Mouse (Mus musculus): Measurements from ENCODE around the gene Prkaa2. TPM values are rescaled to one million over a fixed set of nuclear protein-coding genes. Genes with fewer than 3 reads are reported as not detected.
A peak's percentile ranks its signal among the peaks of the same experiment; 100 is the strongest.

Prkaa2 gene
- total RNA-seq, 1 experiment = 3.9 TPM

- in situ Hi-C loops (cut with MboI; ENCODE audit: low sequenced_read_pairs in 2 of 2, unreplicated experiment in 2 of 2) = no loop called here
These were observed 119.0 kb downstream of the Prkaa2 start for GRCm38 (mm10) chr4:104990686-104991085.

GRCm38 (mm10) chr4:104990016-104990415, 119.7 kb downstream of the Prkaa2 start:
- Histone ChIP-seq H3K4me1 (ENCODE audit: control insufficient read depth in 2 of 2, insufficient read depth in 2 of 2, low read length in 2 of 2, poor library complexity in 1 of 2) (no peaks in the 10 kb centered on the region), H3K36me3 (ENCODE audit: control insufficient read depth, insufficient read depth, low read length, poor library complexity, severe bottlenecking) (no peaks in the 10 kb centered on the region), H3K9me3 (ENCODE audit: control insufficient read depth, insufficient read depth, low read depth, low read length) (no peaks in the 10 kb centered on the region), H3K27ac (ENCODE audit: insufficient read depth, low read depth, low read length, poor library complexity, severe bottlenecking) (no peak overlapping the region), H3K4me3 (ENCODE audit: insufficient read depth in 1 of 2, low read depth in 1 of 2, low read length in 2 of 2, poor library complexity in 1 of 2, severe bottlenecking in 1 of 2) (no peak overlapping the region), H3K9ac (ENCODE audit: insufficient read depth, low read depth, low read length, poor library complexity, severe bottlenecking) (no peak overlapping the region)
- no peak for TF ChIP-seq HCFC1 (IDR thresholded peaks at IDR 0.05; ENCODE audit: borderline replicate concordance, insufficient read depth, low read length)
- no peak for TF ChIP-seq MAFK (IDR thresholded peaks at IDR 0.05; ENCODE audit: insufficient read depth, low read depth, low read length)
- TF ChIP-seq CHD2 (IDR thresholded peaks at IDR 0.05; ENCODE audit: low read depth, low read length) = no peak
- in situ Hi-C loops (cut with MboI; ENCODE audit: low sequenced_read_pairs in 2 of 2, unreplicated experiment in 2 of 2) = no loop called here
- DNase-seq (ENCODE audit: low read depth, low spot score) = no peak

More at GRCm38 (mm10) chr4:104990686-104991085, 119.0 kb downstream of the Prkaa2 start:
- DNase-seq (ENCODE audit: low read depth, low spot score) = no peak
- H3K36me3 ChIP-seq (ENCODE audit: control insufficient read depth, insufficient read depth, low read length, poor library complexity, severe bottlenecking) = no peaks in the 10 kb centered on the region
- H3K9ac ChIP-seq (ENCODE audit: insufficient read depth, low read depth, low read length, poor library complexity, severe bottlenecking) = no peak overlapping the region
- H3K9me3 ChIP-seq (ENCODE audit: control insufficient read depth, insufficient read depth, low read depth, low read length) = no peaks in the 10 kb centered on the region
- no peak overlapping the region for H3K4me3 ChIP-seq (ENCODE audit: insufficient read depth in 1 of 2, low read depth in 1 of 2, low read length in 2 of 2, poor library complexity in 1 of 2, severe bottlenecking in 1 of 2)
- no peaks in the 10 kb centered on the region for H3K4me1 ChIP-seq (ENCODE audit: control insufficient read depth in 2 of 2, insufficient read depth in 2 of 2, low read length in 2 of 2, poor library complexity in 1 of 2)
- no peak overlapping the region for H3K27ac ChIP-seq (ENCODE audit: insufficient read depth, low read depth, low read length, poor library complexity, severe bottlenecking)
- TF ChIP-seq CHD2 (IDR thresholded peaks at IDR 0.05; ENCODE audit: low read depth, low read length) = no peak
- TF ChIP-seq ZC3H11A (IDR thresholded peaks at IDR 0.05; ENCODE audit: borderline replicate concordance, low read depth, low read length) = no peak
- no peak for TF ChIP-seq ZNF384 (IDR thresholded peaks at IDR 0.05; ENCODE audit: low read depth, low read length)
- TF ChIP-seq MAFK (IDR thresholded peaks at IDR 0.05; ENCODE audit: insufficient read depth, low read depth, low read length) = no peak
- TF ChIP-seq HCFC1 (IDR thresholded peaks at IDR 0.05; ENCODE audit: borderline replicate concordance, insufficient read depth, low read length) = no peak

DNA sequence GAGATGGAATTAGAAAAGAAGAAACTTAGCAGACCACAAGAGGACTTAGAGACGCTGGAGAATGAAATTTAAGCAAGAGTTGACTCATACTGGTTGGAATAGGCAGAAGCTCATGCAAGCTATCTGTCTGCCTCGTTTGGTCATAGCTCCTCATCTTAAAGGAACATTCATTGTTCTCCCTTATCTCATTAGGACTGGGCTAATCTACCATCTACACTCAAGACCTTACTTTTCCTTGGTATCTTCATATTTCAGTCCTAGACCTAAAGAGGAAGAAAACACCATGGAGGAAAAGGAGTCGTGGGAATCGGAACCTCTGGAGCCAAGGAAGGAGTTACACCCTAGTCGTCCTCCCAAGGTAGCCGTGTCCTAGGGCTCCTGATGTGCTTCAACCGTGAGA, 121.0 kb downstream of the Prkaa2 start:
- in situ Hi-C loops (cut with MboI; ENCODE audit: low sequenced_read_pairs in 2 of 2, unreplicated experiment in 2 of 2) = no loop called here
- TF ChIP-seq ZC3H11A (IDR thresholded peaks at IDR 0.05; ENCODE audit: borderline replicate concordance, low read depth, low read length) (no peak), ZNF384 (IDR thresholded peaks at IDR 0.05; ENCODE audit: low read depth, low read length) (no peak), CHD2 (IDR thresholded peaks at IDR 0.05; ENCODE audit: low read depth, low read length) (no peak), MAFK (IDR thresholded peaks at IDR 0.05; ENCODE audit: insufficient read depth, low read depth, low read length) (no peak), HCFC1 (IDR thresholded peaks at IDR 0.05; ENCODE audit: borderline replicate concordance, insufficient read depth, low read length) (no peak)

GRCm38 (mm10) chr4:104988102-104988501, 121.6 kb downstream of the Prkaa2 start:
- no peaks in the 10 kb centered on the region for H3K36me3 ChIP-seq (ENCODE audit: control insufficient read depth, insufficient read depth, low read length, poor library complexity, severe bottlenecking)
- H3K4me3 ChIP-seq (ENCODE audit: insufficient read depth in 1 of 2, low read depth in 1 of 2, low read length in 2 of 2, poor library complexity in 1 of 2, severe bottlenecking in 1 of 2) = no peak overlapping the region
- TF ChIP-seq ZNF384 (IDR thresholded peaks at IDR 0.05; ENCODE audit: low read depth, low read length) (peak; percentile 74; the same call in 1 of the 2 replicates), CHD2 (IDR thresholded peaks at IDR 0.05; ENCODE audit: low read depth, low read length) (no peak)
- H3K4me1 ChIP-seq (ENCODE audit: control insufficient read depth in 2 of 2, insufficient read depth in 2 of 2, low read length in 2 of 2, poor library complexity in 1 of 2) = no peaks in the 10 kb centered on the region
- no peak overlapping the region for H3K9ac ChIP-seq (ENCODE audit: insufficient read depth, low read depth, low read length, poor library complexity, severe bottlenecking)
- in situ Hi-C loops (cut with MboI; ENCODE audit: low sequenced_read_pairs in 2 of 2, unreplicated experiment in 2 of 2) = no loop called here
- no peak for DNase-seq (ENCODE audit: low read depth, low spot score)
- H3K27ac ChIP-seq (ENCODE audit: insufficient read depth, low read depth, low read length, poor library complexity, severe bottlenecking) = no peak overlapping the region
- H3K9me3 ChIP-seq (ENCODE audit: control insufficient read depth, insufficient read depth, low read depth, low read length) = no peaks in the 10 kb centered on the region

More for the DNA sequence above, 121.0 kb downstream of the Prkaa2 start:
- no peak for DNase-seq (ENCODE audit: low read depth, low spot score)
- no peaks in the 10 kb centered on the region for H3K36me3 ChIP-seq (ENCODE audit: control insufficient read depth, insufficient read depth, low read length, poor library complexity, severe bottlenecking)
- H3K27ac ChIP-seq (ENCODE audit: insufficient read depth, low read depth, low read length, poor library complexity, severe bottlenecking) = no peak overlapping the region
- H3K9me3 ChIP-seq (ENCODE audit: control insufficient read depth, insufficient read depth, low read depth, low read length) = no peaks in the 10 kb centered on the region
- H3K4me1 ChIP-seq (ENCODE audit: control insufficient read depth in 2 of 2, insufficient read depth in 2 of 2, low read length in 2 of 2, poor library complexity in 1 of 2) = no peaks in the 10 kb centered on the region
- H3K4me3 ChIP-seq (ENCODE audit: insufficient read depth in 1 of 2, low read depth in 1 of 2, low read length in 2 of 2, poor library complexity in 1 of 2, severe bottlenecking in 1 of 2) = no peak overlapping the region
- H3K9ac ChIP-seq (ENCODE audit: insufficient read depth, low read depth, low read length, poor library complexity, severe bottlenecking) = no peak overlapping the region

DNA sequence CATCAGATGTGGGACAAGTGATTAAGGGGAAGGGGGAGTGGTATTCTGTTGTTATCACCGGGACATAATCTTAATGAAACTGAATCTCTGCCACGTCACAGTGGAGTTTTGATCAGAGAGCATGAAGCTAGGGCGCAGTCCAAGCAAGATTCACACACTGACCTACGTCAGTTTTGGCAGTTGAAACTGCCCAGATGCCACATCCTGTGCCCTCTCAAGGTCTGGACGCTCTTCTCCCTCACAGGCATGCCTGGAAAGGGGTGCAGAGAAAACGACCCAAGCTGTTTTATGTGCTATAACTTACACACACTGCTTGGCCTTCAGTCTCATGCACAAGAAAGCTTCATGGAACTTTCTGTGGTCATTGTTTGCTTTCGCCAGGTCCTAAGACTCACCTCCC, 122.1 kb downstream of the Prkaa2 start:
- Histone ChIP-seq H3K9me3 (ENCODE audit: control insufficient read depth, insufficient read depth, low read depth, low read length) (no peaks in the 10 kb centered on the region), H3K27ac (ENCODE audit: insufficient read depth, low read depth, low read length, poor library complexity, severe bottlenecking) (no peak overlapping the region), H3K9ac (ENCODE audit: insufficient read depth, low read depth, low read length, poor library complexity, severe bottlenecking) (no peak overlapping the region), H3K4me3 (ENCODE audit: insufficient read depth in 1 of 2, low read depth in 1 of 2, low read length in 2 of 2, poor library complexity in 1 of 2, severe bottlenecking in 1 of 2) (no peak overlapping the region), H3K4me1 (ENCODE audit: control insufficient read depth in 2 of 2, insufficient read depth in 2 of 2, low read length in 2 of 2, poor library complexity in 1 of 2) (no peaks in the 10 kb centered on the region), H3K36me3 (ENCODE audit: control insufficient read depth, insufficient read depth, low read length, poor library complexity, severe bottlenecking) (no peaks in the 10 kb centered on the region)
- DNase-seq (ENCODE audit: low read depth, low spot score) = no peak
- TF ChIP-seq ZC3H11A (IDR thresholded peaks at IDR 0.05; ENCODE audit: borderline replicate concordance, low read depth, low read length) = no peak
- TF ChIP-seq CHD2 (IDR thresholded peaks at IDR 0.05; ENCODE audit: low read depth, low read length) = no peak
- TF ChIP-seq MAFK (IDR thresholded peaks at IDR 0.05; ENCODE audit: insufficient read depth, low read depth, low read length) = no peak
- in situ Hi-C loops (cut with MboI; ENCODE audit: low sequenced_read_pairs in 2 of 2, unreplicated experiment in 2 of 2) = no loop called here

Measured in ES-E14 (cell line).